Mouse (Mus musculus) spleen, adult 12 weeks (tissue): Measurements from ENCODE around the gene Ccdc18.
"Not testable (repeated sequence)": the region's sequence is repeated elsewhere in the genome, so short reads cannot be mapped to it uniquely, and the experiment has no call there.

Experiments
- DNase-seq: peaks from one replicate; pipeline ENCODE4 v3.0.0; 2022; ENCODE audit warnings: low spot score

Gene Ccdc18

GRCm38 (mm10) chr5:108262722-108263121 is 130.0 kb downstream of the Ccdc18 start:
- DNase-seq = no peak

- DNase-seq = not testable (repeated sequence)
These were observed 131.1 kb downstream of the Ccdc18 start for GRCm38 (mm10) chr5:108263785-108264184.

- no peak for DNase-seq
These were observed 134.3 kb downstream of the Ccdc18 start for GRCm38 (mm10) chr5:108266990-108267389.

GRCm38 (mm10) chr5:108268127-108269062 is 135.7 kb downstream of the Ccdc18 start, which contains the start of gene Dr1:
TSS of gene Dr1 (plus strand) at chr5:108268897.
- DNase-seq = peak; percentile 79

- no peak for DNase-seq
These were observed 136.6 kb downstream of the Ccdc18 start for GRCm38 (mm10) chr5:108269063-108269810.

DNA sequence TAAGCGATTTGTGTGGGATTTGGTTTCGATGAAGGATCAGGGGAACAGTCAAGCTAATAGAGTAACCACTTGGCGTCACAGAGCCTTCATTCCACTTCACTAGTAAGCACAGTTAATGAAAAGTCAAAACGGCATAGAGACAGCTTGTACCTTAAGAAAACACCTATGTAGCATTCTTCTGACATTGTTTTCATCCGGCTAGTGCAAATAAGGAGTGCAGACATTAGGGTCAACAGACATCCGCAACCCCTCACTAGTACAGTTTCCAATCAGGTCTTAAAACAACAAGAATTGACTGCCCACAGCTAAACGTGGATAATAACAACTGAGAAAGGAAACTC is 137.1 kb downstream of the Ccdc18 start:
- no peak for DNase-seq

GRCm38 (mm10) chr5:108270415-108270814 is 137.7 kb downstream of the Ccdc18 start:
- DNase-seq = no peak

GRCm38 (mm10) chr5:108271345-108271744 is 138.7 kb downstream of the Ccdc18 start:
- not testable (repeated sequence) for DNase-seq
